Mouse (Mus musculus): ENCODE results near the gene Sdk1.

DNA sequence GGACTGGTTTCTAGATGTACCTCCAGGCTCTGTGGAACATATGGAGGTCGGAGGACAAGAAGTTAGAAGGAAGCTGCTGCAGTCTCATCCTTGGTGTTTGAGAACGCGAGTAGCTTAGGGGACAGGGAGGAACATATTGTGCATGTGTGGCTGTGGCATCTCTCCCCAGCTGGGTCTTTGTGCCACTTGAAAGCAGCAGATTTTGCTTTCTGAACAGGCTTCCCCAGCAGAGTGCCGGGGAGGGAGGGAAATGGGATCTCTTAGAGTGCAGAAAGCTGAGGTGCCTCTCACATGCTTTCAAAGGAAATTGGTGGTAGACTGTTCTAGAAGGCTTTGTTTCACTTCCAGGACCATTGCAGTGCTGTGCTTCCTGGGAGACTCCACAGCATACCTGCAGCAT, 820.5 kb downstream of the Sdk1 start:
- TF ChIP-seq CTCF (IDR thresholded peaks at IDR 0.05; ENCODE audit: low read depth) (no peak), EP300 (optimal IDR thresholded peaks at IDR 0.05) (no peak)

Data from stomach, postnatal 0 days (tissue).